15 mouse cellular contexts compared by ENCODE assay signal in the genomic region with DNA sequence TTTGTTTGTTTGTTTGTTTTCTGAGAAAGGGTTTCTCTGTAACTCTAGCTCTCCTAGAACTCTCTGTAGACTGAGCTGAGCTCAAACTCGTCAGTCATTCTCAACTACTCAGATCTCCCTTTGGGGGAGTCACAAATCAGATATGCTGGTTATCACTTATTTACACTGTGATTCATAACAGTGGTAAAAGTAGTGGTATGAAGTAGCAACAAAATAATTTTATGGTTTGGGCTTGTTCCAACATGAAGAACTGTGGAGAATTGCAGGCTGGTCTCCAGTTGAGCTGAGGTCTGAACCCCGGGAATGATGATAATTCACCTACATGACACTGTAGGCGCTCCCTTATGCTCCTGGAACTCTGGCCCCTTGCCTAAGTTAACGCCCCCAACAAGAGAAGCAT.
"Had no signal": no experiment of that assay in that cellular context is flagged by ENCODE, and none has a peak within 500 bp of the region (broad histone marks: within the 10 kb centered on the region; RNA-seq: fewer than 3 reads in every experiment).

No protein-coding gene starts in this region.

- H3K27me3 ChIP-seq: lung, embryonic 15.5 days; megakaryocyte, embryonic 14.5 days; midbrain, embryonic 12.5 days; midbrain, embryonic 15.5 days; neural tube, embryonic 12.5 days had no signal

- H3K9me3 ChIP-seq: lung, embryonic 15.5 days; megakaryocyte, embryonic 14.5 days; midbrain, embryonic 12.5 days; midbrain, embryonic 15.5 days; neural tube, embryonic 12.5 days had no signal

- H3K4me2 ChIP-seq: lung, embryonic 15.5 days; midbrain, embryonic 12.5 days; midbrain, embryonic 15.5 days; neural tube, embryonic 12.5 days had no signal

- H3K36me3 ChIP-seq: midbrain, embryonic 15.5 days had no signal

- ATAC-seq: liver, postnatal 0 days; lung, postnatal 0 days; midbrain, embryonic 15.5 days had no signal

- H3K27ac ChIP-seq: macrophage; midbrain, embryonic 12.5 days; midbrain, embryonic 15.5 days; neural tube, embryonic 12.5 days had no signal

- H3K9ac ChIP-seq: liver, postnatal 0 days; lung, embryonic 15.5 days; midbrain, embryonic 12.5 days; midbrain, embryonic 15.5 days; neural tube, embryonic 12.5 days had no signal

- H3K4me1 ChIP-seq: megakaryocyte, embryonic 14.5 days; midbrain, embryonic 12.5 days; midbrain, embryonic 15.5 days; neural tube, embryonic 12.5 days had no signal

- H3K4me3 ChIP-seq: lung, embryonic 15.5 days; megakaryocyte, embryonic 14.5 days; midbrain, embryonic 12.5 days; midbrain, embryonic 15.5 days; neural tube, embryonic 12.5 days had no signal

- DNase-seq: liver, postnatal 0 days; lung, adult 2 months; lung, postnatal 14 days; lung, postnatal 36 days; right cerebral cortex, postnatal 14 days; thymus, adult 18-20 months; thymus, postnatal 14 days; thymus, postnatal 36 days had no signal
